Mouse (Mus musculus) megakaryocyte progenitor cell, adult 5-6 weeks (primary cell): ENCODE data around the gene Cox16. TPM values are rescaled to one million over a fixed set of nuclear protein-coding genes. Genes with fewer than 3 reads are reported as not detected.
"Not testable (repeated sequence)": the region's sequence is repeated elsewhere in the genome, so short reads cannot be mapped to it uniquely, and the experiment has no call there.

Source experiments
- ATAC-seq: replicated peaks from 2 replicates; pipeline ENCODE4 v1.8.0; 2016; ENCODE audit warnings: mild to moderate bottlenecking, moderate TSS enrichment, inconsistent platforms; ENCODE audit not compliant: poor library complexity
- total RNA-seq, 2 experiments: library from RNA; stranded (forward) in 1 of 2; stranded (reverse) in 1 of 2; fragments of 157-497, 149-512 nt in 1 of 2; fragments of 200-1000 nt in 1 of 2; gene quantifications; 2 replicates each; pipeline versions ENCODE4 v1.2.3 to v1.2.4; 2015 to 2017

Gene Cox16
- total RNA-seq (2015): 134 and 141 TPM in 2 replicates
- total RNA-seq (2017): 82.5 and 97.2 TPM in 2 replicates

- ATAC-seq: peak; percentile 98
Measured at GRCm38 (mm10) chr12:81484727-81485191, at the start of gene Cox16. Gene Cox16 (minus strand): TSS chr12:81485127.

- ATAC-seq: no peak
Measured at GRCm38 (mm10) chr12:81533029-81533419, 48.1 kb upstream of the Cox16 start.

- peak; percentile 98 for ATAC-seq
Measured at GRCm38 (mm10) chr12:81532316-81533028, 47.5 kb upstream of the Cox16 start, which contains the start of the genes Gm20498 and Synj2bp. Gene Gm20498 (minus strand): TSS chr12:81532905. Gene Synj2bp (minus strand): TSS chr12:81532911.

- ATAC-seq: not testable (repeated sequence)
Measured at GRCm38 (mm10) chr12:81530587-81530986, 45.7 kb upstream of the Cox16 start.

- ATAC-seq: not testable (repeated sequence)
Measured at GRCm38 (mm10) chr12:81496906-81497305, 12.0 kb upstream of the Cox16 start.

GRCm38 (mm10) chr12:81490491-81490890 lies 5.6 kb upstream of the Cox16 start:
- ATAC-seq: no peak

GRCm38 (mm10) chr12:81485311-81485710 lies 384 bp upstream of the Cox16 start:
- ATAC-seq: no peak

GRCm38 (mm10) chr12:81484212-81484611 lies 715 bp downstream of the Cox16 start:
- ATAC-seq: no peak

- ATAC-seq: 0 out of 2 replicates have a peak, but pooled peaks have one; percentile 20
Measured at GRCm38 (mm10) chr12:81483656-81484055, 1.3 kb downstream of the Cox16 start.

GRCm38 (mm10) chr12:81459051-81459450 lies 25.9 kb downstream of the Cox16 start:
- ATAC-seq: not testable (repeated sequence)

- not testable (repeated sequence) for ATAC-seq
Measured at GRCm38 (mm10) chr12:81438985-81439384, 45.9 kb downstream of the Cox16 start.

- ATAC-seq: not testable (repeated sequence)
Measured at GRCm38 (mm10) chr12:81434778-81435177, 50.1 kb downstream of the Cox16 start.

GRCm38 (mm10) chr12:81421846-81422245 lies 63.1 kb downstream of the Cox16 start, which contains the start of gene Adam4:
Gene Adam4 (minus strand): TSS chr12:81421946.
- no peak for ATAC-seq

GRCm38 (mm10) chr12:81413211-81413610 lies 71.7 kb downstream of the Cox16 start:
- ATAC-seq: no peak

- no peak for ATAC-seq
Measured at GRCm38 (mm10) chr12:81408966-81409365, 76.0 kb downstream of the Cox16 start.

- peak; percentile 93 for ATAC-seq
Measured at GRCm38 (mm10) chr12:81402187-81402586, 82.7 kb downstream of the Cox16 start.

GRCm38 (mm10) chr12:81379364-81379763 lies 105.6 kb downstream of the Cox16 start, which contains the start of gene Gm4787:
Gene Gm4787 (minus strand): TSS chr12:81379464.
- ATAC-seq: not testable (repeated sequence)

GRCm38 (mm10) chr12:81333841-81334240 lies 151.1 kb downstream of the Cox16 start:
- ATAC-seq: no peak

GRCm38 (mm10) chr12:81332875-81333421 lies 152.0 kb downstream of the Cox16 start, which contains the start of gene Slc8a3:
Gene Slc8a3 (minus strand): TSS chr12:81333180.
- no peak for ATAC-seq

- ATAC-seq: no peak
Measured at GRCm38 (mm10) chr12:81331937-81332874, 152.7 kb downstream of the Cox16 start.
